Mouse (Mus musculus) sigmoid colon, adult 10 weeks (tissue): ENCODE data around the gene Mtx3. TPM values are rescaled to one million over a fixed set of nuclear protein-coding genes. Genes with fewer than 3 reads are reported as not detected.

Source experiments
- polyA plus RNA-seq: library from polyadenylated mRNA; stranded (reverse); fragments of 350-450 nt; fragmentation: Illumina TruSeq; extraction: RNeasy Lipid Tissue Mini Kit (QIAGEN cat#74804); gene quantifications from one replicate; pipeline ENCODE4 v1.2.3, GENCODE M21; 2014; ENCODE audit warnings: low read depth, low replicate concordance

Gene Mtx3
- polyA plus RNA-seq, result 43.6 TPM

DNA sequence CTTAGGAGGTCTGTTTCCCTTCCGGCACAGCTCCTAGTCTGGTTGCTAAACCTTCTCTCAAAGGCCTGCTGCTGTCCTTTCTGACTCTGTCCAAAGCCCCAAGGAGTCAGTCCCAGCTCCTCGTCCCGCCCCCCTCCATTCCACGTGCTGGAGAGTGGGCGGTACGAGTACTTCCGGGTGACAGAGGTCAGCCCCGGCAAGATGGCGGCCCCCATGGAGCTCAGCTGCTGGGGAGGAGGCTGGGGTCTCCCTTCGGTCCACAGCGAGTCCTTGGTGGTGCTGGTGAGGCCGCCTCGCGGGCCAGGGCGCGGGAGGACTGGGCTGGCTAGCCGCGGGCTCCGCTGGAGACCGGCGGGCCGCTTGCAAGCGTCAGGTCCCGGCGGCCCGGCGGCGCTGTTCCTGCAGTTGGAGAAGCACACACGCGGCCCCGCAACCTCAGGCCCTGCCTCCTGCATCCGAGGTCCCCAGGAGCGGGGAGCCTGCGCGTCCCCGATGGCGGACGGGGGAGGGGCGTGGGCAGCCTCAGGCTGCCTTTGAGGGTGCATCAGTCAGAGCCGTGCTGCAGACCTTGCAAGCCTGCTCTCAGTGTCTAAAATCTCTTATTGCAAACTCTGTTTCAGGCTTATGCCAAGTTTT lies at the start of gene Mtx3:
Gene Mtx3 (plus strand): TSS at position 175 of the 636 bp plus-strand sequence.

Other genes with a start within 250 kb of the Mtx3 start
- 122 TPM for gene Serinc5, start 233.7 kb upstream of the Mtx3 start, polyA plus RNA-seq
- gene Thbs4, start 49.9 kb upstream of the Mtx3 start, polyA plus RNA-seq, result 58.3 TPM